Mouse (Mus musculus) frontal cortex, adult (tissue): ENCODE data around the gene Defb47.

Experiments used
- ATAC-seq: cut with Nextera tagmentation; 2 replicates; pipeline ENCODE4 v1.9.2; 2017; ENCODE audit warnings: mild to moderate bottlenecking, moderate library complexity, mixed read lengths; ENCODE audit not compliant: low TSS enrichment

Defb47 gene

GRCm38 (mm10) chr14:62997777-62998176, at the start of gene Defb47:
Gene Defb47, plus strand, starts transcription at chr14:62998077.
- no peak for ATAC-seq

DNA sequence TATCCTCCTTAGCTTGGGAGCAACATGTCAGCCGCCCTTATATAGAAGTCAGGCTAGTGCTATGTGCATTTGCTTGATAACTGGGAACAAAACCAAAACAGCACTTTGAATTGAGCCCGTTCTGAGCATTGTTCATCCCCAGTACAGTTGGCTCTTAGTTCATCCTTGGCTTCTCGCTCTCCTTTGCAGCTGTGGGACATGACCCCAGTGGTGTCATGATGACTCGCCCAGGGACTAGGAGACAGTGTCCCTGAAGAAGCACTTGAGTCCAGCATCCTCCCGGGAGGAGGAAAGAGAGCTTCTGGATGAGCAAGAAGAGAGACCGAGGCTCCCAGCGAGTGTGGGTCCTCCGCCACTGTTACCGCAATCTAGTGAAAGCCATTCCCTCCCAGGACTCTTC, 41.8 kb upstream of the Defb47 start:
- ATAC-seq, result no peak

GRCm38 (mm10) chr14:62963632-62964031, 34.2 kb upstream of the Defb47 start:
- ATAC-seq, result no peak

- no peak for ATAC-seq
Observed at GRCm38 (mm10) chr14:62965342-62965741, 32.5 kb upstream of the Defb47 start.

DNA sequence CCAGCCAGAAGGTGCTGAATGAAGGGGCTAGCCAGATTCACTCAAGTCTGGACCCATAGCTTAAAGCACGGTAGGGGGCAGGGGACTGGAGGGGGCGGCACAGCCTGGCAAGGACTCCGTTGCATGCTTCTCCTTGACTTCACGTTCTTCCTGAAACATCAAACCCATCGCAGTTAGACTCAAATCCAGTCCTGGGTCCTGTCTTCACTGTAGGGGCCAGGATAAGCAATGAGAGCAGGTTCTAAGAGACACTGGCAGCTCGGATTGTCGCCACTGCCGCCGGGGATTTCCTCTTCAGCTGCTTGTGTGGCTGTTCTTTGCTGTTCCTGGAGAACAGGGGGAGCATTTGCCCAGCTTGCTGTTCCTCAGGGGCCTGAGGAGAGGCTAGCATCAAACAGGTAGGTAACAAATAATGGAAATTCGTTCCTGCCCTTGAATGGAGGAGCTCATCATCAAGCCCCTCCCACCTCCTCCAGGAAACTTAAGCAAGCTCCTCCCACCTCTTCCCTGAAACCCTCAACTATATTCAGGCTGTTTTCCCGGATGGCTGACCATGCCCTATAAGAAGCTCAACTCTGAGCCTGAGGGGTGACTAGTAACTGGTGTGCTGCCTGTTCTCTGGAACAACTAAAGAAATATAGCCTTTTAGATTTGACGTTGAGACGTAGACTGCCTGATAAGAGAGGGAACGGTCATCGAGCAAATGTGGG, 31.9 kb upstream of the Defb47 start:
- peak; percentile 50; the same call in 1 of the 2 replicates for ATAC-seq

DNA sequence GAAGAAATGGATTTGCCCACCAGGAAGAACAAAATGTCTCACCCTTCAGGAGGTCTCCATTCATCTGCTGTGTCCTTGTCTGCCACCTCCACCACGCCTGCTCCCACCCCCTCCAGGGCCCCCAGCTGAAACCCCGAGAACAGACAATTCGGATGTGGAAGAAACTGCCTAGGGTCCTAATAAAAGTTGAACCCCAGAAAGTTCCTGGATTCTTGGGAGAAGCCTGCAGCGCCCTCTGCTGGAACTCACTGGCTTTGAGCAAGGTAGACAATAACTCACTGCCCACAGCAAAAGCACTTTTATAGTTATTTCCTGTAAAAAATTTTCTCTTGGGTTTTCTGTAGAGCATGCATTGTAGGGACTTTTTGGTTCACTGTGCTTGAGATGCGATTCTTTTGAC, 22.8 kb upstream of the Defb47 start:
- ATAC-seq, result no peak

GRCm38 (mm10) chr14:62979815-62980214, 18.1 kb upstream of the Defb47 start:
- no peak for ATAC-seq

GRCm38 (mm10) chr14:62984410-62984809, 13.5 kb upstream of the Defb47 start, which contains the start of gene Defb48:
Gene Defb48, minus strand, starts transcription at chr14:62984510.
- ATAC-seq, result no peak

DNA sequence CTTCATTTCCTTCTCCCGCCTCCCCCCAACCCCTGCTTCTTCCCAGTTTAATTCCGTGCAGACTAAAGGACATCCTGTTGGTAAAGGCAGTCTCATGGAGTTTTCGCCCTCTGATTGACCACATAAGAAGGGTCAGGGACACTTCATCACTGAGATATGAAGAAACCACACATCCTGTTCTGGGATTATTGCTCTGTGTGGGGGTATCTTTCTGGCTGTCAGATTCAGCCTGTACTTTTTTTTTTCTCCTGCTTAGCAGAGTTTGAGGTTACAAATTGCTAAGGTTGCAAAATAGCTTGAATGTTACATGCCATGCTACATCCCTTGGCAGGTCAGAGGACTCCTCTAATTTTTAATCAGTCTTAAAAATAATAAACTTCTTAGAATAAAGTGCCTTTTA, 6.6 kb upstream of the Defb47 start:
- ATAC-seq, result no peak

DNA sequence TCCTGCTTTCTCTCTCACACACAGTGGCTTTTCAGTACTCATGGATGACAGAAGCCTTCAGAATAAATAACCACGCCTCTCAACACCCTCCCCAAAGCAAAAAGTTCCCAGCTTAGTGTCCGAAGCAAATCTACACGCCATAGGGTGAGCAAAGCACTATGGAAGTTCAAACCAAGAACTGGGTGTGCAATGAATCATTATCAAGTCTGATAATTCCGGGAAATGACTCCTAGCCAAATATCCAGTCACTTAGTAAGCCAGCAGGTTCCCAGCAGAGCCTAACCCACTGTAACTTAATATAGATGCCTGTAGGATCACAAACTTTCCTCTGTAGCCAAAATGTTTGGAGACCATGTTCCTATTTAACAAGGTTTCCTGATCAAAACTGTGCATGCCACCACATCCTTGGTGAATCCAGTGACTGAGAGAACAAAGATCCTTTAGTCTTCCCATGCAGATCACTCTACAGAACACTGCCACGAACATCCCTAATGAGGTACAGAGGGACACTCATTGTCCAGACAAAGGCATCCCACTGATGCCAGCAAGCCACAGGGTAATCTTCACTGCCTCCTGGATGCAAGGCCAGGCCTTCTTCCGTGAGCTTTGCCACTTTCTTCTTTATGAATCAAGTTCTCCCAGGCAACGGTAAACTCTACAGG, 5.9 kb upstream of the Defb47 start:
- ATAC-seq, result no peak

- no peak for ATAC-seq
Observed at GRCm38 (mm10) chr14:62998977-62999376, 1.1 kb downstream of the Defb47 start.

GRCm38 (mm10) chr14:63002588-63002987, 4.7 kb downstream of the Defb47 start:
- ATAC-seq, result no peak

DNA sequence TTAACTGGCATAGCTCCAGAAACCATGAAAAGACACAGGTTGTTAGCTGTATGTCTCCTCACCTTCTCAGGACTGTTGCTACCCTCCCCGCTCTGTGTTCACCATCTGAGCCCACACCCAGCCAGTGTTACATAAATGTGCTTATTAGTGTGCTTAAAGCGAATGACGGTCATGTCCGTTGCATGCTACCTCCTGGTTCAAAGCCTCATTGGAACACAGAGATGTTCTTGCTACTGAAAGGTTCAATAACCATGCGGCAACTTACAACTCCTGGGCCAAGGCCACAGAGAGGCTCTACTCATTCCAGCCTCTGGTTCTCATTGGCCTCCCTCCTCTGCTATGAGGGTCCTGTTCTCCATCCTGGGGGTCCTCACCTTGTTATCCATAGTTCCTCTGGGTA, 13.6 kb downstream of the Defb47 start, which contains the start of gene Defb43:
TSS of gene Defb43 (plus strand) at position 301 of the 400 bp plus-strand sequence.
- ATAC-seq, result no peak

GRCm38 (mm10) chr14:63013082-63013481, 15.2 kb downstream of the Defb47 start:
- ATAC-seq, result no peak

DNA sequence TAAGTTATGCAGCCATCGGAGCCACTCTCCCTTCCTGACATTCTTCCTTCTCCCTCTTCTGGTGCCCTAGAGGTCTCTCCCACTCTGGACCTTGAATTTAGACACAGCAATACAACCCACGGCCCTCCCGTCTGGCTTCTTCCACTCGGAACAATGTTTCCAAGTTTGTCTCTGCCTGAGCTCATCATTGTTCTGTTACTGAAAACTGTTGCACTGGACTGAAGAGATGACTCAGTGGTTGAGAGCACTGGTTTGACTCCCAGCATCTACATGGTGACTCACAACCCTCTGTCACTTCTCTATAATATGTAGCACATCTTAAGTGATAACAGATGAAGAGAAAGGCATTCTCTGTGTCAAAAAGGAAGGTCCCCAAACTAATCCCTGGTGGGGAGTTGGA, 16.8 kb downstream of the Defb47 start:
- peak; percentile 93 for ATAC-seq

DNA sequence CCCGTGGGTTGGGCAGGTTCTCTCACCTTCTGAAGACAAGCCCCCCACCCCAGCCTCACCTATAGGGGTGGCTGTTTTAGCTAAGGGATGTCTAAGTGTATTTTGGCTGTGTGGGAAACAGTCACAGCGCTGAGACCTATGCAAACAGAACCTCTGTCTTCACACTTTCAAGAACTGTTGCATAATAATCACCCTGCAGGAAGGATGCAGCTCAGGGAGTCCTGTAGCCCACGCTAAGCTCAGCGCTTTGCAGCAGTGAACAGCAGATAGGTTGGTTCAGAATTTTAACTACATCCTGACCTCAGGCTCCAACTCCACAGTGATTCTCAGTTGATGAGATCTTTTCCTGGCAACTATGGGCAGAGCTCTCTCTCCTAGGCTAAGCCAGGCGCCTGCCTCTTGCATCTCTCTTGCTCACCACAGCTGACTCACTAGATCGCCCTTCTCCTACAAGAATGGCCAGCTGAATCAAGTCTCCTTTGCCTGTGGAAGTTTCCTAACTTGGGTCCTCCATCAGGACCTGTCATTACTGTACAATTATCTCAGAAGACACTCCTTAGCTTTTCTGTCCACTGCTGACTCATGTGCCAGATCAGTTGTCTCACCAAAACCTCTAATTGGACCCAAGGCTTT, 22.8 kb downstream of the Defb47 start:
- peak; percentile 96 for ATAC-seq

DNA sequence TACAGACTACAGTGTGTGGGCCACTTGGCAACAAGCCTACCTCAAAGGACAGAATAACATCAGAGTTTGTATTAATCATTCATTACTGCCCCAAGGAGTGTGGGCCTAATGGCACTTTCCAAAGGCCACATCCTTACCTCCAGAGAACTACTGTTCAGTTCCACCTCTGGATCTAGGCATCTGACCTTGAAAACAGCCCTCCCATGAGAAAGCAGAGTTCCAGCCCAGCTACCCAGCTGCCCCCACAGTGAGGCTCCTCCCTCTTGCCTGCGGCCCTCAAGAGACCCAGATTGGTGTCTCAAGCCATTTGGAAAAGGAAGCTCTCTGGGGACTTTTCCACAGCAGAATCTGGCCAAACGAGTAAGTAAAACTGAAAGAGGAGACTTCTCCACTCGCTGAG, 48.8 kb downstream of the Defb47 start, which contains the start of gene Defb42:
TSS of gene Defb42 (plus strand) at position 301 of the 400 bp plus-strand sequence.
- no peak for ATAC-seq

- no peak for ATAC-seq
Observed at GRCm38 (mm10) chr14:63049910-63050370, 52.1 kb downstream of the Defb47 start, which contains the start of gene Defb30. Gene Defb30, minus strand, starts transcription at chr14:63049960.
